Mouse (Mus musculus) heart, embryonic 12.5 days (tissue): ENCODE data around the gene Cbfb. TPM values are rescaled to one million over a fixed set of nuclear protein-coding genes. Genes with fewer than 3 reads are reported as not detected.

Experiments used
- ATAC-seq: fragments of 200-750 bp; cut with Nextera tagmentation; 2 replicates; pipeline ENCODE4 v1.8.0; 2017; ENCODE audit warnings: moderate TSS enrichment, moderate library complexity; ENCODE audit not compliant: insufficient number of reproducible peaks, low FRiP score
- H3K27ac ChIP-seq: fragments of 300-500 bp; sonication (generic); 2 replicates; pipeline ENCODE4 v1.5.1; 2016; ENCODE audit warnings: mild to moderate bottlenecking, moderate library complexity; ENCODE audit not compliant: poor library complexity, severe bottlenecking
- H3K27me3 ChIP-seq: fragments of 300-500 bp; sonication (generic); replicated peaks from 2 replicates; pipeline ENCODE4 v1.6.1; 2016; ENCODE audit warnings: mild to moderate bottlenecking, moderate library complexity
- H3K36me3 ChIP-seq: fragments of 300-500 bp; sonication (generic); 2 replicates; pipeline ENCODE4 v1.6.1; 2016; ENCODE audit warnings: mild to moderate bottlenecking, moderate library complexity
- H3K4me1 ChIP-seq: fragments of 300-500 bp; sonication (generic); replicated peaks from 2 replicates; pipeline ENCODE4 v1.6.1; 2016; ENCODE audit warnings: mild to moderate bottlenecking
- H3K4me2 ChIP-seq: fragments of 300-500 bp; sonication (generic); 2 replicates; pipeline ENCODE4 v1.6.1; 2016; ENCODE audit warnings: mild to moderate bottlenecking, moderate library complexity
- H3K4me3 ChIP-seq: fragments of 300-500 bp; sonication (generic); 2 replicates; pipeline ENCODE4 v1.5.1; 2016; ENCODE audit warnings: mild to moderate bottlenecking
- H3K9ac ChIP-seq: fragments of 300-500 bp; sonication (generic); 2 replicates; pipeline ENCODE4 v1.6.1; 2016; ENCODE audit warnings: mild to moderate bottlenecking, moderate library complexity
- H3K9me3 ChIP-seq: fragments of 300-500 bp; sonication (generic); replicated peaks from 2 replicates; pipeline ENCODE4 v1.6.1; 2016; ENCODE audit warnings: mild to moderate bottlenecking, moderate library complexity
- WGBS: fragments of 180-500 bp; shearing (Covaris S2); methylation state at CpG from one replicate; pipeline ENCODE4 v1.1.7; 2016; 5-methylcytosine and 5-hydroxymethylcytosine counted together
- polyA plus RNA-seq: library from polyadenylated mRNA; unstranded; fragments of >200 nt; fragmentation: Nextera tagmentation; extraction: Ambion mirVana; gene quantifications from 2 replicates; pipeline ENCODE4 v1.2.1, GENCODE M21; 2016

Cbfb gene
- polyA plus RNA-seq, result 65.3 and 67.9 TPM in 2 replicates

DNA sequence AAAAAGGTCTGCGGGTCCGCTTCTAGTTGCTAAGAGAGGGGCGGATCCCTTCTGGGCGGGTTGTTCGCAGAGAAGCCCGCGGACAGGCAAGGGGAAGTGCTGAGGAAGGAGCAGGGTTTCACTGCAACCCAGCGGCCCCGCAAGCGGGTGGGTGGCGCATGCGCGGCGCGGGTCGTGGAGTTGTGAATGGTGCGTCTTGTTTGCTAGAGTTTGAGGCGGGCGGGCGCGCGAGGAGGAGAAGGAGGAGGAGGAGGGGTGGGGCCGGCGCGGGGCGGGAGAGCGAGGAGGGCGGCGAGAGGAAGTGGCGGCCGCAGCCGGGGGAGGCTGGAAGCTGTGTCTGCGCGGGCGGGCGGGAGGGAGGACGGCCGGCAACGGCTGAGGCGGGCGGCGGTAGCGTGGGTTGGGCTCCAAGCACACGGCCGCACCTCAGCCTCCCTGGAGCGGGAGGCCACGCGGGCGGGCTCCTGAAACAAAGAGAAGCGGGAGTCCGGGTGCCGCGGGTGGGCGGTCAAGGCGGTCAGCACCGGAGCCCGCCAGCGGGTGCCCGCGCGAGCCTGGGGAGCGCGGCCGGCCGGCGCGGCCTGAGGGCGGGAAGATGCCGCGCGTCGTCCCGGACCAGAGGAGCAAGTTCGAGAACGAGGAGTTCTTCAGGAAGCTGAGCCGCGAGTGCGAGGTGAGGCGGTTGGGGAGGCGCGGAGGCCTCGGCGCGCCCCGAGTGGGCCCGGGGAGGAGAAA, at the start of gene Cbfb:
TSS of gene Cbfb (plus strand) at position 294 of the 735 bp plus-strand sequence.
- H3K9ac ChIP-seq, result peak within 1 kb of the TSS; percentile 95
- peaks cover 18% of the 10 kb centered on the region for H3K4me1 ChIP-seq
- H3K4me2 ChIP-seq, result peak within 1 kb of the TSS; percentile 67
- WGBS, result under 1% methylated on average over 66 of the region's 86 CpGs
- ATAC-seq, result peak; percentile 92
- no peaks in the 10 kb centered on the region for H3K27me3 ChIP-seq
- peak within 1 kb of the TSS; percentile 75 for H3K4me3 ChIP-seq
- peaks cover 9% of the 10 kb centered on the region for H3K36me3 ChIP-seq
- H3K27ac ChIP-seq, result peak within 1 kb of the TSS; percentile 97
- no peaks in the 10 kb centered on the region for H3K9me3 ChIP-seq

DNA sequence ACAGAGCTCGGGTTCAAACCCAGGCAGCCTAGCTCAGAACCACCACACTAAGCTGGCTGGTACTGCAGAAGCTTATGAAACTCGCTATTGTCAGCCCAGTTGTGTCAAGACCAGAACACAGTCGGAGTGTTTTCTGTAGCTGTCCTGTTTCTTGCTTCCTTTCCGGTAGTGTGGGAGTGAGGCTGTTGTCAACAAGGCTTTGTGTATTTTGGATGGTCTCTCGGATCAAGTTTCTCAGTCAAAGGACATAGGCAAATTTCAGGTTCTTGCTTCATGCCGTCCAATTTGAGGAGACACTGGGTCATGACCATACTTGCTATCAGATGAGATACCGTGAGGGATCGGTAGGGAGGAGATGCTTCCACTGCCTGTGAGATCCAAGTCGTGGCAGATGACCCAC, 40.6 kb upstream of the Cbfb start:
- Histone ChIP-seq H3K9me3 (no peaks in the 10 kb centered on the region; the same call in 1 of the 2 replicates), H3K4me2 (no peak overlapping the region), H3K9ac (no peak overlapping the region), H3K36me3 (no peaks in the 10 kb centered on the region), H3K4me1 (no peaks in the 10 kb centered on the region), H3K4me3 (no peak overlapping the region), H3K27me3 (no peaks in the 10 kb centered on the region), H3K27ac (no peak overlapping the region)
- ATAC-seq, result no peak
- WGBS, result 72% methylated on average over 9 of the region's 9 CpGs

DNA sequence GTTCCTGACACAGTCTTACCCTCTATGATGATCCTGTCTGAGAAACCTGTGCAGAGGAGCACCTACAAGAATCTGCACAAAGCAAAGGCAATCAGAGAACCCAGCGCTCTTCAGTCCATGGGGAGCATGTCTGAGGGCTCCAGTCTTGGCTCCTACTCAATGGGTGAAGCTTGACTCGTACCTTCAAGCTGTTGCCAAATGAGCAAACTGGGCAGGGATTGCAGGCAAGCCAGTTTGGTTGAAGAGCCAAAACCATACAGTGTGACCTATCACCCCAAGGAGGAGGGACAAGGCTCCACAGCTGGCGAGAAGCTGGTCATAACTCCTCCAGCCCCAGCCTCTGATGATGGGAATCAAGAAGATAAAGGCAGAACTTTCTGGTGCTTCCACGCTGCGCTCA, 39.0 kb upstream of the Cbfb start, which contains the start of gene Ces4a:
TSS of gene Ces4a (plus strand) at position 292 of the 400 bp plus-strand sequence.
- Histone ChIP-seq H3K4me2 (no peak within 1 kb of the TSS), H3K9ac (no peak within 1 kb of the TSS), H3K27me3 (no peaks in the 10 kb centered on the region), H3K9me3 (no peaks in the 10 kb centered on the region), H3K27ac (no peak within 1 kb of the TSS), H3K4me1 (no peaks in the 10 kb centered on the region), H3K4me3 (no peak within 1 kb of the TSS), H3K36me3 (no peaks in the 10 kb centered on the region)
- no peak for ATAC-seq
- WGBS, result 72% methylated on average over 5 of the region's 5 CpGs

GRCm38 (mm10) chr8:105138423-105138822, 32.1 kb upstream of the Cbfb start:
- no peak for ATAC-seq
- H3K4me2 ChIP-seq, result no peak overlapping the region
- WGBS, result 20% methylated on average over 4 of the region's 4 CpGs

DNA sequence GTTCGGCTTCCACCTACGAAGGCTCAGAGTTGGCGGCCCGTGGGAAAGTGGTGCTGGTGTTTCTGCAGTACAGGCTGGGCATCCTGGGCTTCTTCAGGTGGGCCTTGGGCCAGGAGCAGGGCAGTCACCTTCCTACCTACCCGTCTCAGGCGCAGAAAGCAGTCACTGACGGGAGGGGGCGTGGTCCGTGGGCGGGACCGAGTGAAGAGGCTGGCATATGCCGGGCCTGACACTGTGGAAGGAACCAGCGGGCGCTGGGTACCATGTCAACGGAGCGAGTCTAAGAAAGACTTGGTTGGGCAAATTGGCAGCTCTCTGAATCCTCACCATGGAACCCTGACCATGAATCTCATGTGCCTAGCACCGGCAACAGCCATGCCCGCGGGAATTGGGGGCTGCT, 28.1 kb upstream of the Cbfb start:
- H3K4me1 ChIP-seq, result 0 out of 2 replicates have a peak, but pooled peaks cover 4% of the 10 kb centered on the region
- H3K4me3 ChIP-seq, result peak overlapping the region; percentile 0; the same call in 1 of the 2 replicates
- no peaks in the 10 kb centered on the region for H3K9me3 ChIP-seq
- no peak overlapping the region for H3K27ac ChIP-seq
- no peak for ATAC-seq
- H3K36me3 ChIP-seq, result no peaks in the 10 kb centered on the region
- peak overlapping the region; percentile 42 for H3K4me2 ChIP-seq
- no peak overlapping the region for H3K9ac ChIP-seq
- WGBS, result 25% methylated on average over 19 of the region's 19 CpGs
- H3K27me3 ChIP-seq, result peaks cover 12% of the 10 kb centered on the region

More at GRCm38 (mm10) chr8:105138423-105138822, 32.1 kb upstream of the Cbfb start:
- H3K4me1 ChIP-seq, result 0 out of 2 replicates have a peak, but pooled peaks cover 4% of the 10 kb centered on the region
- H3K27ac ChIP-seq, result no peak overlapping the region
- H3K27me3 ChIP-seq, result peaks cover 12% of the 10 kb centered on the region; the same call in 1 of the 2 replicates
- no peak overlapping the region for H3K4me3 ChIP-seq
- H3K9me3 ChIP-seq, result no peaks in the 10 kb centered on the region
- no peak overlapping the region for H3K9ac ChIP-seq
- H3K36me3 ChIP-seq, result no peaks in the 10 kb centered on the region

- Histone ChIP-seq H3K4me1 (peaks cover 8% of the 10 kb centered on the region), H3K4me3 (no peak overlapping the region), H3K4me2 (no peak overlapping the region), H3K27me3 (peaks cover 21% of the 10 kb centered on the region; the same call in 1 of the 2 replicates), H3K9me3 (no peaks in the 10 kb centered on the region), H3K9ac (no peak overlapping the region), H3K27ac (no peak overlapping the region), H3K36me3 (no peaks in the 10 kb centered on the region)
- 61% methylated on average over 4 of the region's 4 CpGs for WGBS
- ATAC-seq, result no peak
These were observed 18.8 kb upstream of the Cbfb start for GRCm38 (mm10) chr8:105151654-105152053.

- H3K27ac ChIP-seq, result no peak overlapping the region
- H3K9me3 ChIP-seq, result no peaks in the 10 kb centered on the region
- 4% methylated on average over 27 of the region's 27 CpGs for WGBS
- no peaks in the 10 kb centered on the region for H3K36me3 ChIP-seq
- H3K4me3 ChIP-seq, result peak overlapping the region; percentile 38
- ATAC-seq, result peak; percentile 79
- H3K4me2 ChIP-seq, result peak overlapping the region; percentile 69
- peaks cover 8% of the 10 kb centered on the region for H3K4me1 ChIP-seq
- peaks cover 21% of the 10 kb centered on the region; the same call in 1 of the 2 replicates for H3K27me3 ChIP-seq
- peak overlapping the region; percentile 56 for H3K9ac ChIP-seq
These were observed 17.7 kb upstream of the Cbfb start for GRCm38 (mm10) chr8:105152623-105153398.

GRCm38 (mm10) chr8:105154316-105154715, 16.2 kb upstream of the Cbfb start:
- 85% methylated on average over 5 of the region's 5 CpGs for WGBS
- no peak overlapping the region for H3K9ac ChIP-seq
- no peaks in the 10 kb centered on the region for H3K36me3 ChIP-seq
- peaks cover 21% of the 10 kb centered on the region; the same call in 1 of the 2 replicates for H3K27me3 ChIP-seq
- H3K27ac ChIP-seq, result no peak overlapping the region
- H3K4me3 ChIP-seq, result no peak overlapping the region
- ATAC-seq, result no peak
- no peaks in the 10 kb centered on the region for H3K9me3 ChIP-seq
- peaks cover 8% of the 10 kb centered on the region for H3K4me1 ChIP-seq
- H3K4me2 ChIP-seq, result no peak overlapping the region

- Histone ChIP-seq H3K9ac (no peak overlapping the region), H3K4me2 (no peak overlapping the region), H3K27ac (no peak overlapping the region), H3K27me3 (peaks cover 18% of the 10 kb centered on the region; the same call in 1 of the 2 replicates), H3K9me3 (no peaks in the 10 kb centered on the region), H3K36me3 (no peaks in the 10 kb centered on the region), H3K4me1 (peaks cover 8% of the 10 kb centered on the region), H3K4me3 (no peak overlapping the region)
- ATAC-seq, result no peak
- 74% methylated on average over 6 of the region's 6 CpGs for WGBS
These were observed 15.3 kb upstream of the Cbfb start for GRCm38 (mm10) chr8:105155091-105155745.

GRCm38 (mm10) chr8:105157555-105157954, 12.9 kb upstream of the Cbfb start:
- no peaks in the 10 kb centered on the region for H3K36me3 ChIP-seq
- no peak for ATAC-seq
- 51% methylated on average over 10 of the region's 10 CpGs for WGBS
- no peak overlapping the region for H3K4me2 ChIP-seq
- H3K9ac ChIP-seq, result no peak overlapping the region
- H3K27me3 ChIP-seq, result peaks cover 4% of the 10 kb centered on the region; the same call in 1 of the 2 replicates
- H3K27ac ChIP-seq, result no peak overlapping the region
- H3K4me1 ChIP-seq, result peaks cover 6% of the 10 kb centered on the region
- no peak overlapping the region for H3K4me3 ChIP-seq
- no peaks in the 10 kb centered on the region for H3K9me3 ChIP-seq
